Mouse (Mus musculus) forebrain, embryonic 11.5 days (tissue): ENCODE measurements around the gene Orc3. TPM values are rescaled to one million over a fixed set of nuclear protein-coding genes. Genes with fewer than 3 reads are reported as not detected.

ENCODE experiments used
- ATAC-seq: fragments of 200-750 bp; cut with Nextera tagmentation; replicated peaks from 2 replicates; pipeline ENCODE4 v1.8.0; 2017; ENCODE audit warnings: moderate TSS enrichment; ENCODE audit not compliant: low FRiP score
- DNase-seq: peaks from one replicate; pipeline ENCODE4 v3.0.0-alpha.2; 2017; ENCODE audit warnings: low spot score
- H3K27ac ChIP-seq: fragments of 300-500 bp; sonication (generic); 2 replicates; pipeline ENCODE4 v1.5.1; 2014; ENCODE audit warnings: low read depth, low read length
- H3K27me3 ChIP-seq: fragments of 300-500 bp; sonication (generic); 2 replicates; pipeline ENCODE4 v1.6.1; 2014; ENCODE audit warnings: mild to moderate bottlenecking, low read length, mixed read lengths; ENCODE audit not compliant: control insufficient read depth, insufficient read depth
- H3K36me3 ChIP-seq: fragments of 300-500 bp; sonication (generic); 2 replicates; pipeline ENCODE4 v1.6.1; 2014; ENCODE audit warnings: mild to moderate bottlenecking, low read length, moderate library complexity, mixed read lengths; ENCODE audit not compliant: control insufficient read depth, insufficient read depth
- H3K4me1 ChIP-seq: fragments of 300-500 bp; sonication (generic); replicated peaks from 2 replicates; pipeline ENCODE4 v1.6.1; 2014; ENCODE audit warnings: low read length, mixed read lengths; ENCODE audit not compliant: control insufficient read depth, insufficient read depth
- H3K4me2 ChIP-seq: fragments of 300-500 bp; sonication (generic); 2 replicates; pipeline ENCODE4 v1.6.1; 2014; ENCODE audit warnings: low read depth, mild to moderate bottlenecking, low read length, moderate library complexity, mixed read lengths; ENCODE audit not compliant: severe bottlenecking
- H3K4me3 ChIP-seq: fragments of 300-500 bp; sonication (generic); 2 replicates; pipeline ENCODE4 v1.5.1; 2014; ENCODE audit warnings: low read depth, low read length
- H3K9ac ChIP-seq: fragments of 300-500 bp; sonication (generic); 2 replicates; pipeline ENCODE4 v1.6.1; 2014; ENCODE audit warnings: low read length
- H3K9me3 ChIP-seq: fragments of 300-500 bp; sonication (generic); 2 replicates; pipeline ENCODE4 v1.6.1; 2016; ENCODE audit warnings: low read length, mixed read lengths; ENCODE audit not compliant: control insufficient read depth
- WGBS: fragments of 180-500 bp; shearing (Covaris S2); extraction: QIAGEN DNeasy Blood & Tissue Kit; methylation state at CpG from one replicate; pipeline ENCODE4 v1.1.7; 2014; 5-methylcytosine and 5-hydroxymethylcytosine counted together
- polyA plus RNA-seq: library from polyadenylated mRNA; unstranded; fragments of >200 nt; fragmentation: Nextera tagmentation; extraction: Ambion mirVana; gene quantifications from 2 replicates; pipeline ENCODE4 v1.2.1, GENCODE M21; 2014

The Orc3 gene
- polyA plus RNA-seq, 1 experiment from 2014 or later: 133 TPM

DNA sequence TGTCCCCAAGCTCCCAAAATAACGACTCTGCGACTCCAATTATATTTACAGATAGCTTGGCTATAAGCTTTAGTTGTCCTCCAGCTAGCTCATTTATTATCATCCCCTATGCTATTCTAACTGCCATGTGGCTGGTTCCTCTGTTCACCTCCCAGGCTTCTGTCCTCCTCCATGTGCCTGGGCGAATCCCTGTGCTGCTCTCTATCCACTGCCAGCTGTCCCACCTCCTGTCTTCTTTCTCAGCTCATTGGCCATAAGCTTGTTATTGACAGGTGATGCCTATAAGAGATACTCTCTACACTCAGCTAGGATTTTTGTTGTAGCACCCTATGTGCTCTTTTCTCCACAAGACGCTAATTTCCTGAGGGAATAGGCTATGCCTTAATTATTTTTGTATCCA lies 23.1 kb upstream of the Orc3 start:
- Histone ChIP-seq H3K27me3 (no peaks in the 10 kb centered on the region), H3K4me3 (no peak overlapping the region), H3K9ac (no peak overlapping the region), H3K4me2 (no peak overlapping the region), H3K27ac (no peak overlapping the region), H3K4me1 (no peaks in the 10 kb centered on the region), H3K36me3 (no peaks in the 10 kb centered on the region; the same call in 1 of the 2 replicates), H3K9me3 (no peaks in the 10 kb centered on the region)
- DNase-seq: no peak
- WGBS: 86% methylated on average over 4 of the region's 4 CpGs
- no peak for ATAC-seq

DNA sequence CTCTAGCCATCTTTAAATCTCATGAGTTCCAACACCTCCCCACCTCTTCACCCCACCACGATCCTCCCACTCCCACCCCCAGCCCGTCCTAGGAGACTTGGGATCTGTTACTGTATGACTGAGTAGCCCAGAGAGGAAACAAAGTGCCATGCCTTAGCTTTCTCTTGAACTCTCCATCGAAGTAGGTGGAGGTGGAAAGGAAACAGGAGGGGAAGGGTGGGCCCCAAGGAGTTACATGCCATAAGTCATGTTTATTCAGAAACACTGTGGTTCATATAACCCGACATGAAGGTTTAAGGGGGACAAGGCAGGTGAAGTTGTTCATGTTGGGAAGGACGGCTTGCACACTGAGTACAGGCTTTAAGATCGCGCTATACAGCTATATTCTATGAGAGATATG lies 22.6 kb upstream of the Orc3 start:
- H3K27me3 ChIP-seq: no peaks in the 10 kb centered on the region
- no peaks in the 10 kb centered on the region; the same call in 1 of the 2 replicates for H3K36me3 ChIP-seq
- H3K9ac ChIP-seq: no peak overlapping the region
- 91% methylated on average over 7 of the region's 7 CpGs for WGBS
- no peak overlapping the region for H3K27ac ChIP-seq
- no peak for DNase-seq
- H3K9me3 ChIP-seq: no peaks in the 10 kb centered on the region
- no peak overlapping the region for H3K4me2 ChIP-seq
- no peak for ATAC-seq
- H3K4me3 ChIP-seq: no peak overlapping the region
- no peaks in the 10 kb centered on the region for H3K4me1 ChIP-seq

DNA sequence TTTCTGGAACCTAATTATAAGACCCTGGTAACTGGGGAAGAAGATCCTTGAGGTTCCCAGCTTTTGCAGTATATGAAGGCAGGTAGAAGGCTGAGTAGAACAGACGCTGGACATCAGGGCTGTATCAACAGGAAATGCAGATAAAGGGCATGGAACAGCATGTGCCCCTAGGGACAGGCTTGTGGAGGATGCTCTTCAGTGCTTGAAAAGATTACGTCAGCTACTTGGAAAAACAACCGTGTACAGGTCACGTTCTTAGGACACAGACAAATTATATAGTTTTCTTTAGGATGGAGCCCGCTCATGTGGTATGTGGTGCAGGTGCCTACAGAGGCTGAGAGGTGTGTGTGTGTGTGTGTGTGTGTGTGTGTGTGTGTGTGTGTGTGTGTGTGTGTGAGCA lies 21.3 kb upstream of the Orc3 start:
- no peak overlapping the region for H3K27ac ChIP-seq
- 86% methylated on average over 5 of the region's 5 CpGs for WGBS
- H3K9me3 ChIP-seq: no peaks in the 10 kb centered on the region
- H3K4me1 ChIP-seq: no peaks in the 10 kb centered on the region
- H3K4me3 ChIP-seq: no peak overlapping the region
- DNase-seq (no peak), ATAC-seq (no peak)
- H3K9ac ChIP-seq: no peak overlapping the region
- no peaks in the 10 kb centered on the region for H3K27me3 ChIP-seq
- no peaks in the 10 kb centered on the region; the same call in 1 of the 2 replicates for H3K36me3 ChIP-seq
- H3K4me2 ChIP-seq: no peak overlapping the region

DNA sequence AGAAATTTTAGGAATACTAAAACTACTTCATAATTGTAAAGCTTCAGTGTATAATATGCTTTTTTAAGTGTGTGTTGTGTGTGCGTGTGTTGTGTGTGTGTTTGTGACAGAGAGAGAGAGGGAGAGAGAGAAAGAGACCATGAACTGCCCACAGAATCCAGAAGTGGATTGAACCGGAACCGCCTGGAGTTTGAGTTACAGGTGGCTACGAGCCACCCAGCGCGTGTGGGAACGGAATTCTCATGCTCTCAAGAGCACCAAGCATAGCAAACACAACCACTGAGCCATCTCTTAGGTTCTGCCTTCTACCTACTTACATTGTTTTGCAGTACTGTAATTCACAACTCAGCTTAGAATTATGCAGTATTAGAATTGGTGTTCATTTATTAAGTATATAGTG lies 19.4 kb upstream of the Orc3 start:
- Histone ChIP-seq H3K9me3 (no peaks in the 10 kb centered on the region), H3K27ac (no peak overlapping the region), H3K4me1 (no peaks in the 10 kb centered on the region), H3K4me3 (no peak overlapping the region), H3K9ac (no peak overlapping the region), H3K4me2 (no peak overlapping the region), H3K27me3 (no peaks in the 10 kb centered on the region), H3K36me3 (no peaks in the 10 kb centered on the region; the same call in 1 of the 2 replicates)
- no peak for DNase-seq
- no peak for ATAC-seq
- WGBS: 97% methylated on average over 7 of the region's 7 CpGs

DNA sequence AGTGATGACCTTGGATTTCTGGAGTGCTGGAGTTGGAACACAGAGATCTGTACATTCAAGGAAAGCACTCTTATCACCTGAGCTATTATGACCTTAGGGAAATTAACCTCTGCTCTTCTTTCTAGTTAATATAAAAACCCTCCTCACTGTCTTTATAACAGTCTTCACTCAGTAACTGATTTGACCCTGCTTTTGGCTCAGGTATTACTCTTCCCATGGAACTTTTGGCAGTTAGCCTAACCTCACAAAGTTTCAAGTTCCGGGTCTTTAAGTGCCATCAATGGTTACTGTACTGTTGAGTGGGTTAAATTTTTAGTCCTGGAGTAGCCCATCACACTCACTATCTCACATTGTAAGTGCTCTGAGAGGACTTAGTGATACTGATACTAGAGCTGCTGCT lies 15.2 kb upstream of the Orc3 start:
- no peaks in the 10 kb centered on the region for H3K9me3 ChIP-seq
- H3K36me3 ChIP-seq: no peaks in the 10 kb centered on the region; the same call in 1 of the 2 replicates
- no peak overlapping the region for H3K4me3 ChIP-seq
- H3K27ac ChIP-seq: no peak overlapping the region
- DNase-seq (no peak), ATAC-seq (no peak)
- H3K4me1 ChIP-seq: no peaks in the 10 kb centered on the region
- no peak overlapping the region for H3K4me2 ChIP-seq
- no peaks in the 10 kb centered on the region for H3K27me3 ChIP-seq
- no peak overlapping the region for H3K9ac ChIP-seq
- 91% methylated on average over 1 of the region's 1 CpGs for WGBS

DNA sequence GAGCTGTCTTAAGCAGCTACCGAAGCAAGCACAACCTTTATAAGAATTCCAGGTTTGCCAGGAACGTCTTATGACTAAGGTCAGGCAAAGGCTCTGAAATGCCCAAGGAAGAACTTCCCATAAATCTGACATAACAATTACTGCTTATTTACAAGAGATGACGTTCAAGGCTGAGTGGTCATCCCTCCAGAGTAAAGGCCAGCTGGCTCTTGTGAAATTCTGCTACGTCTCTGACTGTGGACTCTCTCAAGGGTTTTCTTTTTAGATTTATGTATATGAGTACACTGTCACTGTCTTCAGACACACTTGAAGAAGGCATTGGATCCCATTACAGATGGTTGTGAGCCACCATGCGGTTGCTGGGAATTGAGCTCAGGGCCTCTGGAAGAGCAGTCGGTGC lies 11.7 kb upstream of the Orc3 start:
- no peak for DNase-seq

DNA sequence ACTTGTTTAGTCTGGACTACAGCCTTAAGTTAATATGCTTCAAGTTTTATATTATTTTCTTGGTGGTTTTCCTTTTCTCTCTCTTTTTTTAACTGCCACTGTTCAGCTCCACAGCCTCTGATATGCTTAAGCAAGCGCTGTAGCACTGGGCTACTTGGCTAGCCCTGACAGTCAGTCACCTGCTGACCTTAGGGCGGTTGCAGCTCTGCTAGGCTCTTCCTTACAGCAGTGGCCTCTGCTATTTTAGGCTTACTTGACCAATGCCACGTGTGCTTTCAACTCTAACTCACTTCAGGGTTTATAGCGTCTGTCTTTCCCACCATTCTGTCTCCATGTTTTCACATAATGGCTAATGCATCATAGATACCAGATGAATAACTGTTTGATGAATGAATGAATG lies 10.8 kb upstream of the Orc3 start:
- DNase-seq (no peak), ATAC-seq (no peak)
- H3K4me3 ChIP-seq: no peak overlapping the region
- WGBS: 89% methylated on average over 4 of the region's 4 CpGs
- no peak overlapping the region for H3K27ac ChIP-seq
- H3K9ac ChIP-seq: no peak overlapping the region
- no peak overlapping the region for H3K4me2 ChIP-seq
- H3K36me3 ChIP-seq: no peaks in the 10 kb centered on the region
- no peaks in the 10 kb centered on the region for H3K9me3 ChIP-seq
- no peaks in the 10 kb centered on the region for H3K27me3 ChIP-seq
- no peaks in the 10 kb centered on the region for H3K4me1 ChIP-seq

More for the DNA sequence above, 11.7 kb upstream of the Orc3 start:
- no peak for ATAC-seq
- Histone ChIP-seq H3K4me3 (no peak overlapping the region), H3K36me3 (no peaks in the 10 kb centered on the region; the same call in 1 of the 2 replicates), H3K9me3 (no peaks in the 10 kb centered on the region), H3K4me2 (no peak overlapping the region), H3K9ac (no peak overlapping the region), H3K4me1 (no peaks in the 10 kb centered on the region), H3K27ac (no peak overlapping the region), H3K27me3 (no peaks in the 10 kb centered on the region)
- 93% methylated on average over 6 of the region's 6 CpGs for WGBS

DNA sequence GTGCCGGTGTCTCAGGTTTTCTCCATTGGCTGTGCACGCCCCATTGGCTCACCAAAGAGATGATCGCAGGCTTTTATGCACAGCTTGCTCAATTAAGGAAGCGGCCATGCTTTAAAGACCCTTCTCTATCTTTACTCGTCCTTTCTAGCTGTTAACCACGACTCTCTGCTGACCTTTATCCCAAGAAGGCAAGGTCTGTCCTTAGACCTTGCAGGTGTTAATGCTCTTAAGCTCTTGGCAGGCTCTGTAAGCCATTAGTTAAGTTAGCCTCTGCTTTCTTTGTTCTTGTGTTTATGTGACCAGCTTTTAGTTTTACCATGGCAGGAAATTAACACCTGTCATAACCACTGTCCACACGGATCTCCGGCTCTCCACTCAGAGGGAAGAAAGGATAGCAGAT lies 1.4 kb upstream of the Orc3 start:
- Histone ChIP-seq H3K4me3 (peak overlapping the region; percentile 77; the same call in 1 of the 2 replicates), H3K9ac (peak overlapping the region; percentile 88), H3K27me3 (no peaks in the 10 kb centered on the region), H3K9me3 (no peaks in the 10 kb centered on the region), H3K36me3 (no peaks in the 10 kb centered on the region), H3K4me2 (peak overlapping the region; percentile 90; the same call in 1 of the 2 replicates), H3K27ac (no peak overlapping the region), H3K4me1 (peaks cover 13% of the 10 kb centered on the region)
- WGBS: 46% methylated on average over 8 of the region's 8 CpGs
- DNase-seq (no peak), ATAC-seq (no peak)

DNA sequence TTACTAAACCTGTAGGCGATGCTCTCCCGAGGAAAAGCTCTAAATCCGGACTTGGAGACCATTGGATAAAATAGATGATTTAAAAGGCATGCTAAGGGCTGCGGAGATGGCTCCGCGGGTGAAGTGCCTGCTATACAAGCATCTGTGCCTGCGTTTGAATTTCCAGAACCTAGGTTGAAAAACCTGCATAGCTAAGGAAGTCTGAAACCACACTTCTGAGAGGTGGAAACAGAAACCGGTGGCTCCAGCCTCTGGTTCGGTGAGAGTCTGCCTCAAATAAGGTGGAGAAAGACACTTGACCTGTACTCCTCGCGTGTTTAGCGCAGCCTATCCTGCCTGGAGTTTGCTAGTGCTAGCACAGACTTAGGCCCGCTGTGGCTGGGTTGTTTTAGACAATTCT lies 559 bp upstream of the Orc3 start:
- no peaks in the 10 kb centered on the region for H3K36me3 ChIP-seq
- 2% methylated on average over 13 of the region's 13 CpGs for WGBS
- H3K4me1 ChIP-seq: peaks cover 13% of the 10 kb centered on the region
- peak overlapping the region; percentile 88 for H3K9ac ChIP-seq
- ATAC-seq (0 out of 2 replicates have a peak, but pooled peaks have one; percentile 33), DNase-seq (no peak)
- H3K4me2 ChIP-seq: peak overlapping the region; percentile 90
- no peaks in the 10 kb centered on the region for H3K27me3 ChIP-seq
- H3K4me3 ChIP-seq: peak overlapping the region; percentile 77
- no peak overlapping the region for H3K27ac ChIP-seq
- H3K9me3 ChIP-seq: no peaks in the 10 kb centered on the region
